Mouse (Mus musculus) adrenal gland, postnatal 10 days (tissue): ENCODE results near the gene Tex26. TPM values are rescaled to one million over a fixed set of nuclear protein-coding genes. Genes with fewer than 3 reads are reported as not detected.

Source experiments
- DNase-seq: peaks from one replicate; pipeline ENCODE4 v3.0.0; 2021; ENCODE audit warnings: mixed read lengths
- long read RNA-seq, 2 experiments: library from polyadenylated mRNA; stranded (forward); transcript quantifications; one replicate each; pipeline ENCODE4 v2.0.0; 2021
- total RNA-seq, 2 experiments: library from RNA; stranded (reverse); gene quantifications; 2 replicates each; pipeline ENCODE4 v1.2.3; 2021

Tex26 gene
- under 1 TPM in 1 of 2 experiments, not detected in 1; 0.55 TPM for total RNA-seq
- long read RNA-seq, experiment 1: 0 reads
- long read RNA-seq, experiment 2: 0 reads

DNA sequence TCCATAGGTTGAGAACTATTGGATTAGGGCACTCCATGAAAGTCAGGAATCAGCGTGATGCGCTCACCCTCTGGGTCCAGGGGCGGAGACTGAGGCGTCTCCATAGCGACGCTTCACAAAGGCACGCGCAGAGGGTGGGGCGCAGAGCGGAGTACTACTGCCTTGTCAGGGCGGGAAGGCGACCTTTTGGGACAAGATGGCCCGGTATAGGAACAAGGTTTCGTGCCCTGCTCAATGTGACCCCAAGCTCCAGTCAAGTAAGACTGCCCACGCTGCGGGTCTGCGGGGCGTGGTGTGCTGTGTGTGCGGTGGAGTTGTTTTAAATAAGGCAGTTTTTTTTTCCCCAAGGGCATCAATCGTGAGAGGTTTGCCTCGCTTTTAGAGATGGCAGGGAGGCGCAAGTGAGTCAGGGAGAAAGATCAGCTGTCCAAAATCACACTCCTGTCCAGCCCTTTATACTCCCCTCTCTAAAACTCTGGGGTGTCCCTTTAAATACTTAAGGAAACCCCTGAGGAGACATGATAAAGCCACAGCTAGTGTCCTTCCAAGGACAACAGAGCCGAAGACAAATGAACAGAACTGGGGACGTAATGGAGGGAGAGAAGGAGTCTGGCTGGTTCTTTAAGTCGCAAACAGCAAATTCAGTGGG, at the start of gene Tex26:
TSS of gene Tex26 (plus strand) at position 130 of the 649 bp plus-strand sequence.
- DNase-seq: peak; percentile 70

- DNase-seq: no peak
These were observed 47.7 kb upstream of the Tex26 start for GRCm38 (mm10) chr5:149391574-149392375.

- DNase-seq: no peak
These were observed 47.0 kb upstream of the Tex26 start for GRCm38 (mm10) chr5:149392420-149392988.

GRCm38 (mm10) chr5:149401446-149401975, 37.9 kb upstream of the Tex26 start:
- DNase-seq: no peak

- DNase-seq: no peak
These were observed 37.4 kb upstream of the Tex26 start for GRCm38 (mm10) chr5:149402029-149402428.

- DNase-seq: peak; percentile 35
These were observed 36.1 kb upstream of the Tex26 start for GRCm38 (mm10) chr5:149403386-149403785.

DNA sequence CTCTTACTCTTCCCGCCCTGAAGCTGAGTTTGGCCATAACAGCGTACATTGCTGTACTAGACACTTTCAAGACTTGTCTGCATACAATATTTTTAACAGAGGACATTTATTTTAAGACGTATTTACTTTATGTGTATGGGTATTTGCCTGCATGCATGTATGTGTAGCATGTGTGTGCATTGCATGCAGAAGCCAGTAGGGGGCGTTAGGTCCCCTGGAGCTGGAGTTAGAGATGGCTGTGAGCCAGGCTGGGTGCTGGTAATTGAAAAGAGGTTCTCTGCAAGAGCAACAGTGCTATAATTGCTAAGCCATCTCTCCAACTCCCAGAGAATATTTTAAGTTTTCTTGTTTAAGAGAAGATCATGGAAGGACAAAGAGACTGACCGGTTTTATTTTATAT, 34.8 kb upstream of the Tex26 start:
- DNase-seq: no peak

DNA sequence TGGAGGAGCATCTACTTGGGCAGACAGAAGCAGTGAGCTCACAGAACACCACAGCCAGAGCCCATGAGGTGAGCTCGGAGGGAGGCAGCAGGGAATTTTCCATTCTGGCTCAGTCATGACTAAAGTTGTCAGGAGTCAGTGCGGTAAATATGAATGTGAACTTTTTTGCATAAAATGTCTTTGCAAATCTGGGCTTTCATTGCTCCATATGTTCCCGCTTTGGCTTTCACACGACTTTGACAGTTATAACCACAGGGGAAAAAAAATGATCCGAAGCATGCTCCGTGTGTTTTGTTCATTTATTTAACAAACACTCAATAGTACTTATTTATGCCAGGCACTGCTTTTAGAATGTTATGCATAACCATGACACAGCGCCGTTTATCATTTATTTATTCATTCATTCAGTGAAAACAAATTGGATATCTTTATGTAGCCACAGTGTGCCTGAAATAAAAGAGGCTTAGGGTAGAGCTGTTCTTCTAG, 32.6 kb upstream of the Tex26 start:
- no peak for DNase-seq

DNA sequence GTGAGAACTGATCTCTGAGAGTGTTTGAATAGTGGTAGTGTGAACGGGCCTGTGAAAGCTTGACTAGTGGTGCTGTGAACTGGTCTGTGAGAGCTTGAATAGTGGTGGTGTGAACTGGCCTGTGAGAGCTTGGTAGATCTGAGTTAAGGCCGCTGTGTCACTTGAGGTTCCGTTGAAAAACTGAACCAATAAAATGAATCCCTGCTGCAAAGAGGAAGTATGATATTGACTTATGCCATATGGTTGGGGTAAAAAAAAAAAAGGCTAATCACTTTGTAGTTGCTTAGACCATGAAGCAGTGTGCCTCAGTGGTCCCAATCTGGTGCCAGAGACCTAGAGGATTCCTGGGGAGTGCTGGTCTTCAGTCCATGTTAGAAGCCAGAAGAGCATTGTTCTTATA, 30.0 kb upstream of the Tex26 start:
- no peak for DNase-seq

GRCm38 (mm10) chr5:149411509-149412193, 27.8 kb upstream of the Tex26 start, which contains the start of gene Medag:
TSS of gene Medag (plus strand) at chr5:149411749.
- peak; percentile 77 for DNase-seq

DNA sequence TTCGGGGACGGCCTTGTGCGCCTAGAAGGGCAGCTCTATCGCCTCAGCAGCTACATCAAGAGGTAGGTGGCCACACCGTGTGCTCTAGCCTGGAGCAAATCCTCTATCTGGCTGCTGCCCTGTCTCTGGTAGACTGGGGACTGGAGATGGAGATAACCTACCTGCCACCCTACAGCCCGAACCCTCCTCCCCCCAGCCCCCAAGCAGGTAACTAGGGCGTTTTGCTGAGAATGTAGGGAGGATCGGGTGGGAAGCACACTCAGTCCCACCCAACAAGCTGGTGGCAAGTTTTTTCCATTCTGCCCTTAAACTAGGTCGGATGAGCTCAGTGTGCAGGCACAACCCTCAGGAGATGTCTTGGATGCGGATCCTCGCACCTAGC, 27.3 kb upstream of the Tex26 start:
- DNase-seq: no peak

- no peak for DNase-seq
These were observed 26.8 kb upstream of the Tex26 start for GRCm38 (mm10) chr5:149412671-149413070.

DNA sequence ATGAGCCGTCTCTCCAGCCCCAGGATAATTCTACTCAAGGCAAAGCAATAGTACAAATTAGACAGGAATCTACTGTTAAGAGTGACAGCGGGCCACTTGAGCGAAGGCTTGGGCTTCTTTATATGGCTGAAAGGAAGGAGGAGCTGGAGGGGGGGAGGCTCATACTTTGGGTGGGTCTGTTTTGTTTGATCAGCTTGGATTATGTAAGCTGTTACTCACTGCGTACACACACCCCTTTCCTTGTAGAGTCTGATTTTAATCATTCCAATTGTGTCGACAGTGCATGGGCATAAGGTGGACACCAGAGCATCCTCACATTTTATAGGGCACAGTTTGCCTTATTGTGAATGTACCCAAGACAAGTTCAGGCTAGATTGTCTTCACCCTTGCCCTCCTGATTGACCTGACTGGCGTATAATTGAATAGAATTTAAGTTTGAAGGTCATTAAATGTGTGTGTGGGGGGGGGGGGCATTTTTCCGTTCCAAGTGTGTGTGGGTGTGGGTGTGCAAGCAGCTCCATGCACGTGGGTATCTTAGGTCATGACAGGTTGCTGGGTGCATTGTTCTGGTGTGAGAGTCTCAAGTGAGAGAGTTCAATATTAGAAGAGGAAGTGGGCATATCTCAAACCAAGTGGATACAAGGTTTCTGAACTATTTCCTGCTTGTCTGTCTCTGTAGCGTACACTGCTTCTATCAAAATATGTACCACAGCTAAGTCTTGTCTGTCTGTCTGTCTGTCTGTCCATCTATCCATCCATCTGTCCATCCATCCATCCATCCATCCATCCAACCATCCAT, 24.9 kb upstream of the Tex26 start:
- DNase-seq: no peak

- DNase-seq: no peak
These were observed 22.1 kb upstream of the Tex26 start for GRCm38 (mm10) chr5:149417381-149417780.

GRCm38 (mm10) chr5:149426525-149426924, 12.9 kb upstream of the Tex26 start:
- no peak for DNase-seq

DNA sequence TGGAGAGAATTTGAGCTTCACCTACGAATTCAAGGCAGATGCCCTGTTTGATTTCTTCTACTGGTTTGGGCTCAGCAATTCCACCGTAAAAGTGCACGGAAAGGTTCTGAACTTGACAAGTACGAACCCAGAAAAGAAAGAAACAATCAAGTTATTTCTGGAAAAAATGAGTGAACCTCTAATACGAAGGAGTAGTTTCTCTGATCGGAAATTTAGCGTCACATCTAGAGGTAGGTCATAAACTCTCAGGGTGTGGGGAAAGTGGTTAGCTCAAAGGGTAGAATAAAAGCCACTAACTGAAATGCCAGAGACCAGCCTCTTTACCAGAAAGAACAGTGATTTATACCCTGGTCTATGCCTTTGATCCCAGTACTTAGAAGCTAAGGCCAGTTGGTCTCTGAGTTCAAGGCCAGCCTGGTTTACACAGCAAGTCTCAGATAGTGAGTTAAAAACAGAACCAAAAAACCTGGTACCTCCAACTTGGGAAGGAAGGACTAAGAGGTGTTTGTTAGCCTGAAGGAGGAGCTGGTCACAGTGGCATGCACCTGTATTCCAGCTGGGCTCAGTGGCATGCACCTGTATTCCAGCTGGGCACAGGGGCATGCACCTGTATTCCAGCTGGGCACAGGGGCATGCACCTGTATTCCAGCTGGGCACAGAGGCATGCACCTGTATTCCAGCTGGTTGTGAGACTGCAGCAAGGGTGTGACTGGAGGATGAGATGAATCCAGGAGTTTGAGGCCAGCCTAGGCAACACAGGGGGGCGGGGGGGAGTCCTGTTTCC, 12.0 kb upstream of the Tex26 start:
- no peak for DNase-seq

DNA sequence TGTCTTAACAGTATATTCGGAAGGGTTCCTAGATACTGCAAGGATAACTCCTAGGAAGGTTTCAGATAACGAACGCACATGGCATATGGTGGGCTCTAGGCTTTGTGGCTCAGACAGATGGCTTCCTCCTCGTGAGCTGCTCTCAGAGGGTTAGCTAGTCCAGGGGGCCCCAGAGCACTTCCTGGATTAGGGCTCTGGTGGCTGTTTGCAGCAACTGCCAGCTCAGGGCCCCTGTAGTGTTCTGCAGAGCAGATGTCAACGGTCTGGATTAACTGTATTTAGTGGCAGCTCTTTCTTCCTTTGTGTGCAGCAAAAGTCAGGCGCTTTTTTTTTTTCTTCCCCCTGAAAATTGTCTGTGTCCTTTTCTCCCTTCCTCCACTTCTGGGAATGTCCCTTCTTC, 11.1 kb upstream of the Tex26 start:
- no peak for DNase-seq

DNA sequence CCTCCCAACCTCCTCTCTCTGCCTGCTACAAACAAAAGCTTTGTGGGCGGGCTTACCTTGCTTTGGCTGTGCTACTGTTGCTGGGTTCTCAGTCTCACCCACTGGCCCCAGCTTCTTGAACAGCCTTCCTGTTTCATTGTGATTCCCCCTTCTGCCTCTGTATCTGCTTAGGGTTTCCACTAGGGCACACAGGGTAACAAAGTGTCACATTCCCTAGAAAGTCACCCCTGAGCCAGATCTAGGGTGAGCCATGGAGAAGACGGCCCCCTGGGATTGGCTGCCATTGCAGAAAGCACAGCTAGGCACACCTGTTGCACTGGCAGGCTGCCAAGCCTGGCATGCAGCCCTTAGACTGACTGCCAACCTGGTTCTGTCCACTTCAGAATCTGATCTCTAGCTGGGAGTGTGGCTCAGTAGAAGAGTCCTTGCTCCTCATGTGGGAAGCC, 10.6 kb upstream of the Tex26 start:
- peak; percentile 63 for DNase-seq

DNA sequence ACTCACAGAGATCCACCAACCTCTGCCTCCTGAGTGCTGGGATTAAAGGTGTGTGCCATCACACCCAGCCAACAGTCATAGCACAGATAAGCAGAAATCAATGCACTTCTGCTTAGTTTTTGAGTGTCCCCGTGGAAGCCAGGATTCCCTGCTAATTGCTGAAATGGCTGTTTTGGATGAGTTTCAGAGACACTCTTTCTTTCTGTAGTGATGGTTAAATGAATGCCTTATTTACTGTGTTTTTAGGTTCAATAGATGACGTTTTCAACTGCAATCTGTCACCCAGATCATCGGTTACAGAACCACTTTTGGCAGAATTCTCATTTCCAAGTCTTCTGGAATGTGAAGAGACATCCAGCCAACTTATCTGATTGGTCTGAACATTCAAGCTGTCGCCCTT, 9.9 kb upstream of the Tex26 start:
- no peak for DNase-seq

GRCm38 (mm10) chr5:149430943-149431342, 8.5 kb upstream of the Tex26 start:
- no peak for DNase-seq
